Mouse (Mus musculus): ENCODE measurements around the gene Prss56. TPM values are rescaled to one million over a fixed set of nuclear protein-coding genes. Genes with fewer than 3 reads are reported as not detected.

Prss56 gene
- total and polyA plus RNA-seq, 2 experiments from 2014 or later: not detected

DNA sequence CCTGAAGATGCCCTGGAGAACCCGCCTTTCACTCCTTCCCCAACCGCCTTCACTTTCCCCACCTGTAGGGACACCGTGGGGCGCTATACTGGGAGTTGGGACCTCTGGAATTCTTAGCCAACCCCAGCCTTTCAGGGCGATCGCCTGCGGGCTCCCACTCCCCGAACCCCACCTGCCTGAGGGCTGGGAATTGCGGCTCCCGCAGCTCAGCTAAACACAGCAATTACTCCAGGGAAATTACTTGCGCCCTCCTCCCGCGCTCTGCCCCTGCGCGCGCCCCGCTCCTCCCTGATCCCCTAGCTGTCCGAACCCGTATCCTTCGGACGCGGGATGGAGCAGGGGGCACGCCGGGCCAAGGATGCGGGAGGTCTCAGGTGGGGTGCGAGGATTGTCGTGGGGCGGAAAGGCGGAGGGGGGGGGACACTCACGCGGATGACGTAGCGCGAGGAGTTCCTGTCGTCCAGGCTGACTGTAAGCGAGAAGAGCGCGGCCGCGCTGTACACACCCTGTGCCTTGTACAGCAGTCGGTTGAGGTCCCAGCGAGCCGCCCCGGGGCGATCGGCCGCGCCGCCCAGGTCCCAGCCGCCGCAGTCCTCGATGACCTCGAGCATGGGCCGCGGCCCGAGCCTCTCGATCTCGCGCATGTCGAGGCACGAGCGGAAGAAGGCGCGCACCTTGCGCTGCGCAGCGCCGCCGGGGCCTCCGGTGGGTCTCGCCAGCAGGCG, 29.2 kb upstream of the Prss56 start:
- no peak overlapping the region for H3K27ac ChIP-seq (ENCODE audit: low read depth)

DNA sequence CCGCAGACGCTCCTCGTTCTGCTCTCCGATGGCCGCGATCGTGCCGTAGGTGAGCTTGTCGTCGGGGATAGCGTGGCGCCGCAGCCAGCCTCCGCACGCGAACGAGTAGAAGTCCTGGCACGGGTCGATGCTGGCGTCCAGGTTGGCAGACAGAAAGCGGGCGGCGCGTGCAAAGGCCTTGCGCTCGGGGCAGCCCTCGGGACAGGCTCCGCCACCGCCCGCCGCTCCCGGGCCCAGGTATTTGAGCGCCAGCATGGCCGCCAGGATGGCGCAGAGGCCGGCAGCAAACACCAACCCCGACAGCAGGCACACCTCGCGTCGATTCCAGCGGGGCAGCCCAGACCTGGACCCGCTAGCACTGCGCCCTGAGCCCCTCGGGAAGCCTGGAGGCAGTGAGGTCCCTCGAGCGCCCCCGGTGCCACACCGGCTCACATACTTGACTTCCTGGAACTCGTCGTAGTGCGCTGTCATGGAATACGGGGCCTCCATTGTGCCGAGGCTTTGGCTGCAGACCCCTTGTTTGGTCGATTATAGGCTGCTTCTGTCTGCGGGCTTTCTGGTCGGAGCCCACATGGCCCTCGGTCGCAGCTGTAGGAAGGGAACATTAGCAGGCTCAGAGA, 28.5 kb upstream of the Prss56 start:
- H3K9me3 ChIP-seq (replicated peaks; ENCODE audit: control insufficient read depth, low read length): no peaks in the 10 kb centered on the region
- no peaks in the 10 kb centered on the region for H3K36me3 ChIP-seq (replicated peaks; ENCODE audit: control insufficient read depth, insufficient read depth, low read length)
- no peak overlapping the region for H3K27ac ChIP-seq (ENCODE audit: low read depth)
- ATAC-seq (ENCODE audit: insufficient read depth, low read depth): no peak
- H3K9ac ChIP-seq (replicated peaks; ENCODE audit: low read depth, low read length): no peak overlapping the region
- H3K4me2 ChIP-seq (ENCODE audit: low read depth, low read length): peak overlapping the region; percentile 55
- H3K4me1 ChIP-seq (ENCODE audit: control insufficient read depth, insufficient read depth): no peaks in the 10 kb centered on the region
- TF ChIP-seq EP300 (IDR thresholded peaks at IDR 0.05; ENCODE audit: low read depth) (no peak), CTCF (IDR thresholded peaks at IDR 0.05; ENCODE audit: low read depth) (no peak)
- peaks cover 91% of the 10 kb centered on the region for H3K27me3 ChIP-seq (ENCODE audit: control insufficient read depth, insufficient read depth, low read length)
- 3% methylated on average over 46 of the region's 58 CpGs for WGBS
- H3K4me3 ChIP-seq (ENCODE audit: low read depth, low read length): peak overlapping the region; percentile 42
- DNase-seq (ENCODE audit: low spot score): no peak

More for the DNA sequence above, 29.2 kb upstream of the Prss56 start:
- no peak for ATAC-seq (ENCODE audit: insufficient read depth, low read depth)
- Histone ChIP-seq H3K4me3 (ENCODE audit: low read depth, low read length) (peak overlapping the region; percentile 42), H3K4me1 (ENCODE audit: control insufficient read depth, insufficient read depth) (no peaks in the 10 kb centered on the region), H3K9ac (replicated peaks; ENCODE audit: low read depth, low read length) (no peak overlapping the region), H3K9me3 (replicated peaks; ENCODE audit: control insufficient read depth, low read length) (no peaks in the 10 kb centered on the region), H3K27me3 (ENCODE audit: control insufficient read depth, insufficient read depth, low read length) (peaks cover 98% of the 10 kb centered on the region), H3K4me2 (ENCODE audit: low read depth, low read length) (peak overlapping the region; percentile 55), H3K36me3 (replicated peaks; ENCODE audit: control insufficient read depth, insufficient read depth, low read length) (no peaks in the 10 kb centered on the region)
- no peak for TF ChIP-seq EP300 (IDR thresholded peaks at IDR 0.05; ENCODE audit: low read depth)
- TF ChIP-seq CTCF (IDR thresholded peaks at IDR 0.05; ENCODE audit: low read depth): no peak
- 2% methylated on average over 70 of the region's 72 CpGs for WGBS
- no peak for DNase-seq (ENCODE audit: low spot score)

DNA sequence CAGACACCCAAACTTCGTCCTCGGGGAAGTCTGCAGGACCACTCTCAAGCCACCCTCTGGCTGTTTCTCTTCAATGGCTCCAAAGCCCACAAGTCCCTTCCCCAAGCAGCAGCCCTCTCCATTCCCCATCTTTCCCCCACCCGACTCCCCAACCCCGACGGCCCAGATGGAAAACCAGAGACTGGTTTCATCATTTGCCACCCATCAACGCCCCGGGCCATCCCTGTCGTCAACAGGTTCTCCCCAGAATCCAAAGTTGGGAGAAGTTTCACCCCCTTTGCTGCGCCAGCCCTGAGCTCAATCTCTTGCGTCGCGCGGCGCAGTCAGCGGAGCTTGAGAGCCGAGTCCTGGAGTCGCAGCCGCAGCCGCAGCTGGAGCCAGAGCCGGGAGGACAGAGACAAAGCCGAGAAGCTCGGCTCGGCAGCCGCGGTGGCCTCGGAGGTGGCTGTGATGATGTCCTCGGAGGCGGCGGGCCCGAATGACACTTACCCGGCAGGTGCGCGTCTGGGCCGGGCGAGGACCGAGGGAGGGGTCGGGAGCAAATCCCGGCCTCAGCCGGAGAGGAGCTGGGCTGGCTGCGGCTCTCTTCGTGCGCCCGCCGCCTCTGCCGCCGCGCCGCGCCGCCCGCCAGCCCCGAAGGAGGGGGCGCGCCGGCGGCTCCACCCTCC, 27.4 kb upstream of the Prss56 start:
- 1% methylated on average over 39 of the region's 56 CpGs for WGBS
- ATAC-seq (ENCODE audit: insufficient read depth, low read depth): no peak
- H3K9ac ChIP-seq (replicated peaks; ENCODE audit: low read depth, low read length): no peak overlapping the region

DNA sequence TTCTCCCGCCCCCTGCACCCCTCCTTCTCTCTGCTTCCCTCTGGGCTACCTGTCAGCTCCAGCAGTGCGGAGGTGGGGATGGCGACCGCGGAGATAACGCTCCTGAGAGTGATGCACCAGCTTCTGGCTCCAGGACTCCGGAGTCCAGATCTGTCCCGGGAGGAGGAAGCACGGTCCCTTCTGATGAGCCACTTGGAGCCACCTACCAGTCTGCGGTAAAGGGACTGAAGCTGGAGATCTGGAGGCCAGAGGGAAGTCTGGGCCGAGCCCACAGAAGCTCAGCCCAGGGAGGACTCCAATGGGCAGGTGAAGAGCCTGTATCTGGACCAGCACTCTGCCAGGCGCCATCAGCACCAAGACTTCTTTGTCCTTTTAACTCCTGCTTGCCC, 26.9 kb upstream of the Prss56 start, which contains the start of gene Ecel1:
Gene Ecel1, minus strand, starts transcription at position 323 of the 389 bp plus-strand sequence.
- Histone ChIP-seq H3K4me2 (ENCODE audit: low read depth, low read length) (peak within 1 kb of the TSS; percentile 55), H3K27ac (ENCODE audit: low read depth) (no peak within 1 kb of the TSS), H3K36me3 (replicated peaks; ENCODE audit: control insufficient read depth, insufficient read depth, low read length) (no peaks in the 10 kb centered on the region), H3K27me3 (ENCODE audit: control insufficient read depth, insufficient read depth, low read length) (peaks cover 83% of the 10 kb centered on the region), H3K4me3 (ENCODE audit: low read depth, low read length) (peak within 1 kb of the TSS; percentile 30), H3K4me1 (ENCODE audit: control insufficient read depth, insufficient read depth) (no peaks in the 10 kb centered on the region), H3K9me3 (replicated peaks; ENCODE audit: control insufficient read depth, low read length) (no peaks in the 10 kb centered on the region), H3K9ac (replicated peaks; ENCODE audit: low read depth, low read length) (no peak within 1 kb of the TSS)
- ATAC-seq (ENCODE audit: insufficient read depth, low read depth): no peak
- DNase-seq (ENCODE audit: low spot score): no peak
- TF ChIP-seq CTCF (IDR thresholded peaks at IDR 0.05; ENCODE audit: low read depth) (no peak), EP300 (IDR thresholded peaks at IDR 0.05; ENCODE audit: low read depth) (no peak)
- WGBS: 3% methylated on average over 11 of the region's 12 CpGs

More for the DNA sequence above, 27.4 kb upstream of the Prss56 start:
- Histone ChIP-seq H3K4me2 (ENCODE audit: low read depth, low read length) (peak overlapping the region; percentile 55), H3K36me3 (replicated peaks; ENCODE audit: control insufficient read depth, insufficient read depth, low read length) (no peaks in the 10 kb centered on the region), H3K27ac (ENCODE audit: low read depth) (no peak overlapping the region), H3K4me1 (ENCODE audit: control insufficient read depth, insufficient read depth) (no peaks in the 10 kb centered on the region), H3K27me3 (ENCODE audit: control insufficient read depth, insufficient read depth, low read length) (peaks cover 84% of the 10 kb centered on the region), H3K4me3 (ENCODE audit: low read depth, low read length) (peak overlapping the region; percentile 30), H3K9me3 (replicated peaks; ENCODE audit: control insufficient read depth, low read length) (no peaks in the 10 kb centered on the region)
- TF ChIP-seq CTCF (IDR thresholded peaks at IDR 0.05; ENCODE audit: low read depth) (no peak), EP300 (IDR thresholded peaks at IDR 0.05; ENCODE audit: low read depth) (no peak)
- no peak for DNase-seq (ENCODE audit: low spot score)

DNA sequence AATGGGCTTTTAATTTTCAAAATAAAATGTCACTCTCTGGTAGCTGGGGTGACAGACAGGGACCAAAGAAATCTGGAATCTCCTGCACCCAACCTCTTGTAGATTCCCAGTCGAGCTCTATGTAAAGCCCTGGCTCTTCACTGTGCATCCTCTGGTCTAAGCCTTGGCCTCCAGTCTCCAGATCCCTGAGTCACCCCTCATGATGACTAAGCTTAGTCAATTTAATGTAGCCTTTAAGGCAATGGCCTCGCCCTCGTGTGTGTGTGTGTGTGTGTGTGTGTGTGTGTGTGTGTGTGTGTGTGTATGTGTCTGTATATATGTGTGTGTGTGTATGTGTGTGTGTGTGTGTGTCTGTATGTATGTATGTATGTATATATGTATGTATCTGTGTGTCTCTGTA, 23.7 kb upstream of the Prss56 start:
- 67% methylated on average over 3 of the region's 3 CpGs for WGBS
- ATAC-seq (ENCODE audit: insufficient read depth, low read depth) (no peak), DNase-seq (ENCODE audit: low spot score) (no peak)
- no peak overlapping the region for H3K4me3 ChIP-seq (ENCODE audit: low read depth, low read length)
- peaks cover 81% of the 10 kb centered on the region for H3K27me3 ChIP-seq (ENCODE audit: control insufficient read depth, insufficient read depth, low read length)
- TF ChIP-seq EP300 (IDR thresholded peaks at IDR 0.05; ENCODE audit: low read depth) (no peak), CTCF (IDR thresholded peaks at IDR 0.05; ENCODE audit: low read depth) (no peak)
- H3K9me3 ChIP-seq (replicated peaks; ENCODE audit: control insufficient read depth, low read length): no peaks in the 10 kb centered on the region
- no peaks in the 10 kb centered on the region for H3K36me3 ChIP-seq (replicated peaks; ENCODE audit: control insufficient read depth, insufficient read depth, low read length)
- H3K27ac ChIP-seq (ENCODE audit: low read depth): no peak overlapping the region
- no peaks in the 10 kb centered on the region for H3K4me1 ChIP-seq (ENCODE audit: control insufficient read depth, insufficient read depth)
- H3K9ac ChIP-seq (replicated peaks; ENCODE audit: low read depth, low read length): no peak overlapping the region
- no peak overlapping the region for H3K4me2 ChIP-seq (ENCODE audit: low read depth, low read length)
